Mouse (Mus musculus) left cerebral cortex, adult 2 months (tissue): ENCODE results near the gene Dab2ip. TPM values are rescaled to one million over a fixed set of nuclear protein-coding genes. Genes with fewer than 3 reads are reported as not detected.

ENCODE experiments used
- DNase-seq, 2 experiments: peaks; one replicate each; pipeline ENCODE4 v3.0.0; 2021 to 2022; ENCODE audit warnings: low spot score in 2 of 2, mixed read lengths in 1 of 2; ENCODE audit errors: extremely low spot score in 1 of 2
- H3K27ac ChIP-seq: fragments of 200-600 bp; 2 replicates; pipeline ENCODE4 v1.8.1; 2022
- H3K4me3 ChIP-seq: fragments of 200-600 bp; 2 replicates; pipeline ENCODE4 v1.8.1; 2022
- CTCF ChIP-seq: fragments of 200-600 bp; IDR thresholded peaks from 2 replicates; pipeline ENCODE4 v1.8.1; 2022; ENCODE audit warnings: antibody characterized with exemption, mild to moderate bottlenecking, moderate library complexity
- intact Hi-C: fragments of 180-260 bp; cut with DNase I; formaldehyde crosslinking; loops from one replicate; pipeline ENCODE4 v1.15.1; 2025
- total RNA-seq, 2 experiments: library from RNA; stranded (reverse); gene quantifications; 2 replicates each; pipeline ENCODE4 v1.2.3; 2021

Dab2ip gene
- total RNA-seq, 2 experiments from 2014 or later = 144 to 152 TPM

DNA sequence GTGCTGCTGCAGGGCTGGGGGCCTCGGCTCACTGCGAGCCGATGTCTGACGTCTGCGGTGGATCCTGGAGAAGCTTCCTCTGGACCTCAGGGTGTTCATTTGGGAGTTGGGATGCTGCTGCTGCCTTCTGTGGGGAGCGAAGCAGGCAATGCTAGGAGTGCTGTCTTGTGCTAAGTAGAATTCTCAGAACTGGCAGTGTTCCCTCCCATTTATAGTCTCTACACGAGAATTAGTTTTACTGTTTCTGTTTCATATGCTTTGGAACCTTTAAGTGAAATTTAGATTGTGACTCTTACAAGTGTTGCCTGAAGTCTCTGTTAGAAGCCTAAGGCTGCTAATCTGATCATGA lies 138.1 kb downstream of the Dab2ip start:
- H3K4me3 ChIP-seq = no peak overlapping the region
- no peak for DNase-seq
- peak overlapping the region; percentile 64; the same call in 1 of the 2 replicates for H3K27ac ChIP-seq
- intact Hi-C loops = loop anchor here (2.0 kb wide), 1 partner anchor 19 kb away; no protein-coding TSS in a partner anchor
- TF ChIP-seq CTCF = no peak

DNA sequence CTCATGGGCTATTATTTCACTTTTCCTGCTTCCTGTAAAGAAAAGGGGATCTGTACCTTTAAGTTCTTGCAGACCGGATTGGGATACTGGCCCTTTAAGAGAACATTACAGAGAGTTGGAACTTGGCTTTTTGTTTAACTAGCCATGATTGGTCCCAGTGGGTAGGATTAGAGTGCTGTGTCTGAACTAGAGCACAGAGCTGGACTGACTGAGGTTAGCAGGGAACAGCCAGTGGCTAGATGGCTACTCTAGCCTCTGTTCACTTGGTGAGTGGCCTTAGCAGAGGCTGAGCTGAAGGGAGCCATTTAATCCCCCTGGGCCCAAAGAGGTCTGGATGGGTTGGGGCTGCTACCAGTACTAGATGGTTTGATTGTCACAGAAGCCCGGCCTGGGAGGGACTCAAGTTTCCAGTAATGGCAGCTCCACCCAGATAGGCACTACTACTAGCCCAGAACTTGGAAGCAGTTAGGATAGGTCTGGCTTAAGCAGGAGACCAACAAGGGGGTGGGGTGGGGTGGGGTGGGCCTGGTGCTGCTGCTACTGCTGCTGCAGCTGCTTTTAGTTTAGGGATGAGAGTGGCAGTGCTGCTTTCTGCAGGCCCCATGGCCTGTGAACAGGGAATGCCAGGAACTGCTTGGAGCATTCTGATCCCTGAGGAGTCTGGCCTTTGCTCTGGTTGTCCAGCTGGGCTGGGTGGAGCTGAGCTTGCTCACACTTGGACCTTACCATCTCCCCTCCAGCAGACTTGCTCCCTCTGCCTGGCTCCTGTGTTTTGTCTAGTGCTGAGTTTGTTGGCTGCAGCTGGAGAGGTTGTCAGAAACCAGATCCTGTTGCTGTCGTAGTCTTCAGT lies 138.7 kb downstream of the Dab2ip start:
- no peak for DNase-seq
- peak overlapping the region; percentile 64 for H3K27ac ChIP-seq
- TF ChIP-seq CTCF = no peak
- no peak overlapping the region for H3K4me3 ChIP-seq
- intact Hi-C loops = loop anchor here (2.0 kb wide), 1 partner anchor 18 kb away; no protein-coding TSS in a partner anchor

DNA sequence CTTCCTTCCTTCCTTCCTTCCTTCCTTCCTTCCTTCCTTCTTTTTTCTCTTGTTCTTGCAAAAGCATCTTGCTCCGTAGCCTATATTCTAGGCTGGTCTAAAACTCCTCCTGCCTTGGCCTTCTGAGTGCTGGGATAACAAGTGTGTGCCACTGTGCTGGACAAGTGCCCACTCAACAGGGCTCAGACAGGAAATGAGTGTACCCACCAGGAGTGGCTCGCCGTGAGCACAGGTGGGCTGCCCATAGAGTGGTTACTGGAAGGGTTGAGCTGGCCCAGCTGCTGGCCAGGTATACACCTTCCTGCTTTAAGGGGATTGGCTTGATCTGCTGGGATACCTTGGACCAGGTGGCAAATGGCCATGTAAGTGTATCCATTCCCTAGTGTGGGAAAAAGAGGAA lies 139.7 kb downstream of the Dab2ip start:
- no peak overlapping the region for H3K27ac ChIP-seq
- no peak for DNase-seq
- TF ChIP-seq CTCF = no peak
- H3K4me3 ChIP-seq = no peak overlapping the region
- intact Hi-C loops = loop anchor here (2.0 kb wide), 1 partner anchor 17 kb away; no protein-coding TSS in a partner anchor

DNA sequence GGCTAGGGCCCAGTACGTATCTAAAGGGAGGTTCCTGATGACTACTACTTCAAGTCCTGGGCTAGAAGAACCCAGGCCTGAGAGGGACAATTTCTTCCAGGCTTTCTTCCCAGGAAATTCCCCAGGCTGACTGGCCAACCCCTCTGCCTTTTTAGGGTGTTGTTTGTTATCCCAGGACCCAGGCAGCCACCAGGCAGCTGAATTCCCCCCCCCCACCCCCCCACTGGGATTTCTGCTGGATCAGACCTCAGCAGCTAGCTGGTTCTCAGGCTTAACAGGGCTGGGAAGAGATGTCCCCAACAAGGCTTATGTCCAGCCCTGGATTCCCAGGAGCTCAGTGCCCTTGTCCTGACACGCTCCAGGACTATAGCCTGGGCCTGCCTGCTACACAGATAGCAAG lies 142.9 kb downstream of the Dab2ip start:
- no peak for DNase-seq
- Histone ChIP-seq H3K4me3 (no peak overlapping the region), H3K27ac (no peak overlapping the region)
- intact Hi-C loops = no loop called here
- TF ChIP-seq CTCF = no peak

DNA sequence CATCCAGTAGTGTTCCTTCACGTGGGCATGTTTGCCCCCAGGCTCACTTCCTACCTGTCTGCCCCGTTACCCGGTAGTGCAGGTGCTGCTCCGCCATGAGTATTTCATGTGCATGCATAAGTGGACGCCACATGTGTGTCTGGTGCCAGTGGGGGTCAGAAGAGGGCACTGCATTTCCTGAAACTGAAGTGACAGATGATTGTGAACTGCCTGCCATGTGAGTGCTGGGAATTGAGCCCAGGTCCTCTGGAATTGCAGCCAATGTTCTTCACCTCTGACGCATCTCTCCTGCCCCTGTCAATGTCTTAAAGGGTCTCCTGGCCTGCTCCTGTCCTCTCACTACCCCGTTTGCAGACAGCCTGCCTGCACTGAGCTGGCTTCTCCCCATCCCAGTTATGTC lies 143.9 kb downstream of the Dab2ip start:
- intact Hi-C loops = no loop called here
- DNase-seq = no peak
- no peak for TF ChIP-seq CTCF
- no peak overlapping the region for H3K4me3 ChIP-seq
- no peak overlapping the region for H3K27ac ChIP-seq

DNA sequence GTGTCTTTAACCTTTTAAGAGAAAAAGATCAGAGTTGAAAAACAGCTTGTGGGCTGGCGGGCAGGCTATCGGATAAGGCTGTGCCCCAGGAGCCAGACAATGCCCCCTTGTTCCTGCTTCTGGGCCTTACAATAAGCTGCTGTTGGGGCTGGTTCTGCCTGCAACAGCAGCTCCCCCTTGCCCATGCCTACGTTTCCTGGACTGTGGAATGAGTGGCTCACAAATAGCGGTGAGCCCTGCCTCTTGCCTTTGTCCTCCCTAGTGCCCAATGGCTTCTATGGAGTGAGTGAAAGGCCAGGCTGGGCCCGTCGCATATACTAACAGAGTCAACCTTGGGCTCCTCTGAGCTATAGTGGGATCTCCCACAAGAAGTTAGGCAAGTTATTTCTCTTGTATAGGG lies 144.5 kb downstream of the Dab2ip start:
- no peak overlapping the region for H3K4me3 ChIP-seq
- no peak for TF ChIP-seq CTCF
- H3K27ac ChIP-seq = 0 out of 2 replicates have a peak overlapping the region, but pooled peaks have one; percentile 36
- no peak for DNase-seq
- intact Hi-C loops = no loop called here

DNA sequence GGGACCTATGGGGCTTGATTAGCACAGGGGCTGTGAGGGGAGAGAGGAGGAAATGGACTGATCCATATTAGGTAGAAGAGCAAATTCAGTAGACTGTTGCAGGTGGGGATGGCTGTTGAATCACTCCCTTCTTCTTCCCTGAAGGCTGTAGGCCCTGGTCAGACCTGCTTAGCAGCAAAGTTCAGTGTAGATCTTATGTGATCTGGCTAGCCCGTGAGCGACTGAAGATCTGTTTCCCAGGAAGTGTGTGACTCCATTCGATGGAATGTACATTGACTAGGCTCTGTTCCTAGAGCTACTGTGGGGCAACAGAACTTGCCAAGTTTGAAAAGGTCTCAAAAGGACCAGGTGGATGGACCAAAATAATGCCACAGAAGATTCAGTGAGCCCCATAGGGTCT lies 145.2 kb downstream of the Dab2ip start:
- no peak overlapping the region for H3K27ac ChIP-seq
- DNase-seq = no peak
- intact Hi-C loops = no loop called here
- TF ChIP-seq CTCF = no peak
- no peak overlapping the region for H3K4me3 ChIP-seq

DNA sequence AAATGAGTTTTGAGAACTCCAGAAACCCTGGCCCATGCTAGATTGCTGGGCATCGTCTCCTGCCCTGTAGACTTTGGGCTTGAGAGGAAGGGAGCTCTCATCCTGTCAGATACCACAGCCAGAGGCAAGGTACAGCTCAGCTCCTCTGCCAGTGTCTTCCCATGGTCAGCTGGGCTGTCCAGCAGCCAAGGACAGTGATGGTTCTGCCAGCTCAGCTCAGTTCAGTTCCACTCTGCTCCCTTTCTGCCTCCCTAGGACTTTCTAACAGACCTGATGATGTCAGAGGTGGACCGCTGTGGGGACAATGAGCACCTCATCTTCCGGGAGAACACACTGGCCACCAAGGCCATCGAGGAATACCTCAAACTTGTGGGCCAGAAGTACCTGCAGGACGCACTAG lies 154.5 kb downstream of the Dab2ip start:
- H3K27ac ChIP-seq = no peak overlapping the region
- no peak for TF ChIP-seq CTCF
- H3K4me3 ChIP-seq = no peak overlapping the region
- intact Hi-C loops = no loop called here
- DNase-seq = no peak

DNA sequence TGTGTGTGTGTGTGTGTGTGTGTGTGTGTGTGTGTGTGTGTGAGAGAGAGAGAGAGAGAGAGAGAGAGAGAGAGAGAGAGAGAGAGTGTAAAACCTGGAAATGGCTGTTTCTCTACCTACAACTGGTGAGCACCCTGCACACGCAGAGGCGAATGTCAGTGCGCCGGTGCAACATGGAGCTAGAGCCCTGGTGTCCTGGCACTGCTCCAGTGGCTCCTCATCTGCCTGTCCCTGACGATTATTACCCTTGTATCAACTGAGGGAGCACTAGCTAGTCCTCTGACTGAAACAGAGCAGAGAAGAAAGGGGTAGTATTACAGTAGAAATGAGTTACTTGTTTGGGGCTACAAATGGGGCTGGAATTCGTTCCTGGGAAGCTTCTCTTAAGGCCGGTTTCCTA lies 155.4 kb downstream of the Dab2ip start:
- H3K27ac ChIP-seq = no peak overlapping the region
- intact Hi-C loops = no loop called here
- H3K4me3 ChIP-seq = no peak overlapping the region
- no peak for TF ChIP-seq CTCF
- DNase-seq = no peak

DNA sequence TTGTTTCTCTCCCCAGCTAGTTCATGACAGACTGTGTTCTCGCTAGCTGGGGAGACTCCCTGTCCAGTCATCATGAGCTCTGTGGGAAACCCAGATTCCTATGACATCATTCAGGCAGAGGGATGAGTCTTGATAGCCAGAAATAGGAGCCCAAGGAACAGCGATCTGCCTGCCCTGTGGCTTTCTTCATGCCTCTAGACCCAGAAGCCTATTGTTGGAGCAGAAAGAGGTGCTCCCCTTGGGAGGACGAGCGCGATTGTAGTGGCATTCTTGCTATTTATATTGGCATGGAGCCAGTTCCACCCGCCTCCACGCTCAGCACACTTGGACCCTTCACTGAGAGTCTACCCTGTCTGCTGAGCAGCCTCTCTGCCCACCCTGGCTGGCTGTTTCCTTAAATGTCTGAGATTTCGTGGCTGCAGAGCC lies 156.7 kb downstream of the Dab2ip start:
- Histone ChIP-seq H3K27ac (peak overlapping the region; percentile 85), H3K4me3 (no peak overlapping the region)
- intact Hi-C loops = loop anchor here (2.0 to 5.0 kb wide), 4 partner anchors 18 to 157 kb away; partner anchors contain the start of gene Dab2ip
- TF ChIP-seq CTCF = no peak
- DNase-seq = peak in 1 of 2 experiments; percentile 41

DNA sequence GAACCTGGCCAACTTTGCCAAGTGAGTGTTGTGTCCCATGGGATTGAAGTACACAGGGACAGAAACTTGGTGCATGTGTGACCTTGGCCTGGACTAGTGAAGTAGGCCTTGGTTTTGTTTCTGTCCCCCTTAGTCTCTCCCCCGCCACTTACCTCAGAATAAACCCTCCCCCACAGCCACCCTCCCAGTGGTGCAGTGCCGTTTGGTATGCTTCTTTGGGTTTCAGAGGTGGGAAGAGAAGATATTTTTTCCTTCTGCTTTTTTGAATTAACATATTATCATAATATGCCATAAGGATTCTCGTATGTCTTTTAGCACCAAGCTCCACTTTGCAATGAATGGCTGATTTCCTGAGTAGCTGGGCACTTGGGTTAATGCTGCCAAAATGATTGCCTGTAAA lies 157.4 kb downstream of the Dab2ip start:
- intact Hi-C loops = loop anchor here (2.0 to 5.0 kb wide), 4 partner anchors 19 to 158 kb away; partner anchors contain the start of gene Dab2ip
- Histone ChIP-seq H3K27ac (peak overlapping the region; percentile 85), H3K4me3 (no peak overlapping the region)
- TF ChIP-seq CTCF = no peak
- DNase-seq = no peak

DNA sequence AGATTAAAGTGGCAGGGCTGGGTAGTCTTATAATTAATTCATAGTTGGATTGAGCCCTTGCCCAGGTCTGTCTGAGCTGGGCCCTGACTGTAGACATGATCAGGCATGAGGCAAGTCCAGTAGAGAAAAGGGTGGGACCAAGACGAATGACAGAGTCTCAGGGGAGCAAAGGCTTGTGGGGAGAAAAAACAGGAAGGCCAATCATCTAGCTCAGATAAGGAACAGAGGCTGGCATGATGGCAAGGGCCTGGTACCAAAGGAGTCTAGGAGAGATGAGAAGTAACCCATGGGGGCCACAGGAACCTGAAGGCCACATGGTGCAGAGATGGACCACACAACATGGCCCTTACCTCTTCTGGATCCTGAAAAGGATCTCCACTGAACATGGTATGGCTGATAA lies 158.1 kb downstream of the Dab2ip start:
- peak overlapping the region; percentile 32; the same call in 1 of the 2 replicates for H3K27ac ChIP-seq
- no peak overlapping the region for H3K4me3 ChIP-seq
- intact Hi-C loops = loop anchor here (5.0 kb wide), 2 partner anchors 54 to 159 kb away; partner anchors contain the start of gene Dab2ip
- TF ChIP-seq CTCF = no peak
- no peak for DNase-seq
